Mouse (Mus musculus): Measurements from ENCODE around the gene Rhbdl1.

DNA sequence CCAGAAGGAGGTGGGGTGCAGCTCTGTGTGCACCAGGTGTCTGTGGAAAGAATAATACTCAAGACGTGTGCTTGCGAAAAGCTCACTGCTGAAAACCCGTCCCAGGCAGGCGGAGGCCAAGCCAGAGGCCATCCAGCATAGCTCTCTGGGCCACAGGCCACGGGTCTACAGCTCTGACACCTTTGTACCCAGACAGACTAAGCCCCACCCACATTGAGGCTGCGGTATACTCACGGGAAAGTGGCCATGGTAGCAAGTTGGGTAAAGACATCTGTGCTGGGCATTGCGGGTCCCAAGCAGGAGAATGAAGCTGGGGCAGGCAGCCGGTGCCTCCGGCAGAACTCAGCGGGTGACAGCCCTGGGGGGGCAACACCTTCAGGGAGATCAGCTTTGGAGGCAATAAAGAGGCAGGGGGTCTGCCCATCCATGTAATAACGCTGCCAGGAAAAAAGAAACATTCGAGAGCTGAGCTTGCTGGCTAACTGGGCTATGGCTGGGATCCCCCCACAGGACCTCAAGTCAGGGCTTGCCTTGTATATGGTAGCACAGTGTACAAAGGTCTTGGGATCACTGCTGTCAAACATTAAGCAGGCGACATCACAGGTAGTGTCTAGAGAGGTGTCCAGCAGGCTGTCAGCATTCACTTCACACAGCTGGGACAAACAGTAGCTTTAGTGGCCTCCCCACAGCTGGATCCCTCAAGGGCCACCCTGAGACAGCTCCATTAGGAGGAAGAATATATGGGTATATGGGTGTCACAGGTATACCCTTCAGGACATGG lies 2.5 kb upstream of the Rhbdl1 start:
- TF ChIP-seq CTCF (IDR thresholded peaks at IDR 0.05; ENCODE audit: control insufficient read depth, insufficient read depth, insufficient replicate concordance, low read depth, low read length) (no peak), POLR2A (IDR thresholded peaks at IDR 0.05; ENCODE audit: control insufficient read depth, low read depth, low read length) (no peak)
